Mouse (Mus musculus) heart, postnatal 0 days (tissue): ENCODE measurements at regions not wholly inside any gene's neighbourhood (a gene's known extent, or its start where the extent isn't known, plus 50 kb on each side); places are given as distances from the start of the nearest gene placed in this dataset.

Experiments used
- ATAC-seq: fragments of 200-750 bp; cut with Nextera tagmentation; 2 replicates; pipeline ENCODE4 v1.8.0; 2017; ENCODE audit warnings: low read depth, moderate number of reproducible peaks, moderate library complexity; ENCODE audit not compliant: insufficient read depth
- DNase-seq: peaks from one replicate; pipeline ENCODE4 v3.0.0-alpha.2; 2016; ENCODE audit warnings: low spot score
- H3K27ac ChIP-seq: fragments of 300-500 bp; sonication (generic); 2 replicates; pipeline ENCODE4 v1.5.1; 2014; ENCODE audit warnings: low read depth, mild to moderate bottlenecking
- H3K27me3 ChIP-seq: fragments of 300-500 bp; sonication (generic); 2 replicates; pipeline ENCODE4 v1.6.1; 2014; ENCODE audit warnings: low read length, mixed read lengths; ENCODE audit not compliant: control insufficient read depth, insufficient read depth
- H3K36me3 ChIP-seq: fragments of 300-500 bp; sonication (generic); replicated peaks from 2 replicates; pipeline ENCODE4 v1.6.1; 2014; ENCODE audit warnings: low read length, mixed read lengths; ENCODE audit not compliant: control insufficient read depth, insufficient read depth
- H3K4me1 ChIP-seq: fragments of 300-500 bp; sonication (generic); 2 replicates; pipeline ENCODE4 v1.6.1; 2014; ENCODE audit warnings: antibody characterized with exemption; ENCODE audit not compliant: control insufficient read depth, insufficient read depth
- H3K4me2 ChIP-seq: fragments of 300-500 bp; sonication (generic); 2 replicates; pipeline ENCODE4 v1.6.1; 2014; ENCODE audit warnings: low read depth, mild to moderate bottlenecking, low read length, moderate library complexity
- H3K4me3 ChIP-seq: fragments of 300-500 bp; sonication (generic); 2 replicates; pipeline ENCODE4 v1.5.1; 2014; ENCODE audit warnings: low read depth, low read length
- H3K9ac ChIP-seq: fragments of 300-500 bp; sonication (generic); replicated peaks from 2 replicates; pipeline ENCODE4 v1.6.1; 2014; ENCODE audit warnings: low read depth, low read length, mixed read lengths
- H3K9me3 ChIP-seq: fragments of 300-500 bp; sonication (generic); replicated peaks from 2 replicates; pipeline ENCODE4 v1.6.1; 2016; ENCODE audit warnings: low read length; ENCODE audit not compliant: control insufficient read depth
- CTCF ChIP-seq: IDR thresholded peaks from 2 replicates; pipeline ENCODE4 v1.5.1; 2016; ENCODE audit warnings: antibody characterized with exemption, control low read depth, low read depth
- EP300 ChIP-seq: IDR thresholded peaks from 2 replicates; pipeline ENCODE4 v1.6.1; 2016; ENCODE audit warnings: antibody characterized with exemption, low read depth
- WGBS: fragments of 180-500 bp; shearing (Covaris S2); extraction: QIAGEN DNeasy Blood & Tissue Kit; methylation state at CpG from one replicate; pipeline ENCODE4 v1.1.7; 2014; 5-methylcytosine and 5-hydroxymethylcytosine counted together

- no peaks in the 10 kb centered on the region for H3K9me3 ChIP-seq
- DNase-seq (peak; percentile 75), ATAC-seq (peak; percentile 64)
- H3K4me3 ChIP-seq = no peak overlapping the region
- H3K4me2 ChIP-seq = no peak overlapping the region
- no peaks in the 10 kb centered on the region for H3K27me3 ChIP-seq
- TF ChIP-seq EP300 (no peak), CTCF (peak; percentile 60)
- H3K27ac ChIP-seq = no peak overlapping the region
- no peaks in the 10 kb centered on the region for H3K36me3 ChIP-seq
- WGBS = 35% methylated on average over 2 of the region's 2 CpGs
- no peaks in the 10 kb centered on the region for H3K4me1 ChIP-seq
- no peak overlapping the region for H3K9ac ChIP-seq
These were observed 388.1 kb upstream of the Actbl2 start for GRCm38 (mm10) chr13:110866713-110867112.

- H3K9me3 ChIP-seq = no peaks in the 10 kb centered on the region
- H3K27ac ChIP-seq = no peak overlapping the region
- ATAC-seq (no peak), DNase-seq (no peak)
- WGBS = 68% methylated on average over 4 of the region's 4 CpGs
- TF ChIP-seq EP300 (no peak), CTCF (no peak)
- no peaks in the 10 kb centered on the region for H3K4me1 ChIP-seq
- H3K4me3 ChIP-seq = no peak overlapping the region
- H3K27me3 ChIP-seq = no peaks in the 10 kb centered on the region
- no peak overlapping the region for H3K4me2 ChIP-seq
- H3K36me3 ChIP-seq = no peaks in the 10 kb centered on the region
- no peak overlapping the region for H3K9ac ChIP-seq
These were observed 383.6 kb upstream of the Actbl2 start for GRCm38 (mm10) chr13:110871125-110871775.

GRCm38 (mm10) chr13:110871776-110872135 is 383.1 kb upstream of the Actbl2 start:
- Histone ChIP-seq H3K36me3 (no peaks in the 10 kb centered on the region), H3K9me3 (no peaks in the 10 kb centered on the region), H3K27me3 (no peaks in the 10 kb centered on the region), H3K4me1 (no peaks in the 10 kb centered on the region), H3K4me3 (no peak overlapping the region), H3K4me2 (no peak overlapping the region), H3K27ac (no peak overlapping the region), H3K9ac (no peak overlapping the region)
- WGBS = 39% methylated on average over 1 of the region's 1 CpGs
- DNase-seq (no peak), ATAC-seq (no peak)
- TF ChIP-seq EP300 (no peak), CTCF (no peak)

GRCm38 (mm10) chr13:110881573-110881972 is 373.2 kb upstream of the Actbl2 start:
- TF ChIP-seq EP300 = no peak
- TF ChIP-seq CTCF = no peak
- Histone ChIP-seq H3K9ac (no peak overlapping the region), H3K27me3 (no peaks in the 10 kb centered on the region), H3K27ac (no peak overlapping the region), H3K4me1 (no peaks in the 10 kb centered on the region; the same call in 1 of the 2 replicates), H3K9me3 (no peaks in the 10 kb centered on the region), H3K36me3 (no peaks in the 10 kb centered on the region), H3K4me2 (no peak overlapping the region), H3K4me3 (no peak overlapping the region)
- no peak for DNase-seq
- no peak for ATAC-seq
- 93% methylated on average over 3 of the region's 3 CpGs for WGBS

GRCm38 (mm10) chr13:110882173-110882572 is 372.6 kb upstream of the Actbl2 start:
- DNase-seq (no peak), ATAC-seq (no peak)
- Histone ChIP-seq H3K4me1 (no peaks in the 10 kb centered on the region; the same call in 1 of the 2 replicates), H3K4me2 (no peak overlapping the region), H3K9ac (no peak overlapping the region), H3K36me3 (no peaks in the 10 kb centered on the region), H3K9me3 (no peaks in the 10 kb centered on the region), H3K27ac (no peak overlapping the region), H3K4me3 (no peak overlapping the region), H3K27me3 (no peaks in the 10 kb centered on the region)
- TF ChIP-seq CTCF (no peak), EP300 (no peak)
- WGBS = 80% methylated on average over 3 of the region's 3 CpGs

GRCm38 (mm10) chr13:110882661-110883172 is 372.1 kb upstream of the Actbl2 start:
- TF ChIP-seq EP300 (no peak), CTCF (no peak)
- Histone ChIP-seq H3K27ac (no peak overlapping the region), H3K27me3 (no peaks in the 10 kb centered on the region), H3K4me1 (no peaks in the 10 kb centered on the region; the same call in 1 of the 2 replicates), H3K4me3 (no peak overlapping the region), H3K9ac (no peak overlapping the region), H3K9me3 (no peaks in the 10 kb centered on the region), H3K36me3 (no peaks in the 10 kb centered on the region), H3K4me2 (peak overlapping the region; percentile 36; the same call in 1 of the 2 replicates)
- ATAC-seq (0 out of 2 replicates have a peak, but pooled peaks have one; percentile 24), DNase-seq (no peak)
- 37% methylated on average over 10 of the region's 10 CpGs for WGBS
